Mouse (Mus musculus) gastrocnemius, postnatal 14 days (tissue): ENCODE data around the gene Sowahb. TPM values are rescaled to one million over a fixed set of nuclear protein-coding genes. Genes with fewer than 3 reads are reported as not detected.

Experiments used
- DNase-seq: peaks from one replicate; pipeline ENCODE4 v3.0.0; 2021; ENCODE audit warnings: mixed read lengths
- intact Hi-C: fragments of 180-260 bp; cut with DNase I; formaldehyde crosslinking; loops from one replicate; pipeline ENCODE4 v1.15.1; 2025; ENCODE audit warnings: low total_unique reads
- long read RNA-seq, 2 experiments: library from polyadenylated mRNA; stranded (forward); transcript quantifications; one replicate each; pipeline ENCODE4 v2.0.0; 2021
- total RNA-seq, 2 experiments: library from RNA; stranded (reverse); gene quantifications; 2 replicates each; pipeline ENCODE4 v1.2.3; 2021

Sowahb gene
- not detected for total RNA-seq
- long read RNA-seq, experiment 1: 0 reads
- long read RNA-seq, experiment 2, partial matches to known transcripts: 0 of 1 reads
- long read RNA-seq, experiment 2, other reads (novel, unspliced or antisense): 0 of 1 reads

GRCm38 (mm10) chr5:93044584-93045370 lies at the start of gene Sowahb:
Gene Sowahb (minus strand): TSS chr5:93045022.
- intact Hi-C loops: no loop called here
- DNase-seq: no peak

- peak; percentile 38 for DNase-seq
Measured at GRCm38 (mm10) chr5:93093638-93094527, 49.1 kb upstream of the Sowahb start.

GRCm38 (mm10) chr5:93092857-93093622 lies 48.2 kb upstream of the Sowahb start, which contains the start of gene Sept11:
Gene Sept11 (plus strand): TSS chr5:93093437.
- peak; percentile 96 for DNase-seq
- intact Hi-C loops: loop anchor here (5.0 kb wide), 1 partner anchor 69 kb away; no protein-coding TSS in a partner anchor

More at GRCm38 (mm10) chr5:93093638-93094527, 49.1 kb upstream of the Sowahb start:
- intact Hi-C loops: loop anchor here (5.0 kb wide), 1 partner anchor 68 kb away; no protein-coding TSS in a partner anchor

- peak; percentile 59 for DNase-seq
- intact Hi-C loops: loop anchor here (5.0 kb wide), 1 partner anchor 70 kb away; no protein-coding TSS in a partner anchor
Measured at GRCm38 (mm10) chr5:93092147-93092781, 47.4 kb upstream of the Sowahb start.

- intact Hi-C loops: loop anchor here (5.0 kb wide), 1 partner anchor 71 kb away; no protein-coding TSS in a partner anchor
- DNase-seq: no peak
Measured at GRCm38 (mm10) chr5:93091266-93091665, 46.4 kb upstream of the Sowahb start.

- intact Hi-C loops: no loop called here
- DNase-seq: no peak
Measured at GRCm38 (mm10) chr5:93085900-93086299, 41.1 kb upstream of the Sowahb start.

GRCm38 (mm10) chr5:93085015-93085598 lies 40.3 kb upstream of the Sowahb start:
- peak; percentile 48 for DNase-seq
- intact Hi-C loops: no loop called here

- no peak for DNase-seq
- intact Hi-C loops: no loop called here
Measured at GRCm38 (mm10) chr5:93079596-93079995, 34.8 kb upstream of the Sowahb start.

GRCm38 (mm10) chr5:93077661-93078323 lies 33.0 kb upstream of the Sowahb start:
- no peak for DNase-seq
- intact Hi-C loops: no loop called here

GRCm38 (mm10) chr5:93060865-93061264 lies 16.0 kb upstream of the Sowahb start:
- no peak for DNase-seq
- intact Hi-C loops: no loop called here

GRCm38 (mm10) chr5:93053606-93054397 lies 9.0 kb upstream of the Sowahb start:
- intact Hi-C loops: no loop called here
- DNase-seq: no peak

- intact Hi-C loops: no loop called here
Measured at GRCm38 (mm10) chr5:93051951-93052350, 7.1 kb upstream of the Sowahb start.

GRCm38 (mm10) chr5:93051041-93051440 lies 6.2 kb upstream of the Sowahb start:
- intact Hi-C loops: no loop called here
- no peak for DNase-seq

More at GRCm38 (mm10) chr5:93051951-93052350, 7.1 kb upstream of the Sowahb start:
- DNase-seq: no peak

- DNase-seq: no peak
- intact Hi-C loops: no loop called here
Measured at GRCm38 (mm10) chr5:93049971-93050370, 5.1 kb upstream of the Sowahb start.

- intact Hi-C loops: no loop called here
- no peak for DNase-seq
Measured at GRCm38 (mm10) chr5:93048481-93049240, 3.8 kb upstream of the Sowahb start.

GRCm38 (mm10) chr5:93046306-93046845 lies 1.6 kb upstream of the Sowahb start:
- intact Hi-C loops: no loop called here
- no peak for DNase-seq
